Mouse (Mus musculus) thymus, adult 2 months (tissue): Measurements from ENCODE around the gene Sdc1. TPM values are rescaled to one million over a fixed set of nuclear protein-coding genes. Genes with fewer than 3 reads are reported as not detected.

Source experiments
- DNase-seq: peaks from one replicate; pipeline ENCODE4 v3.0.0; 2021
- H3K27ac ChIP-seq: fragments of 200-500 bp; 2 replicates; pipeline ENCODE4 v1.5.1; 2012; ENCODE audit warnings: low read length, control low read depth; ENCODE audit not compliant: control insufficient read depth, insufficient read depth
- H3K27me3 ChIP-seq: fragments of 200-500 bp; 2 replicates; pipeline ENCODE4 v1.6.1; 2012; ENCODE audit warnings: mild to moderate bottlenecking, low read length, moderate library complexity, mixed read lengths; ENCODE audit not compliant: control insufficient read depth, insufficient read depth
- H3K36me3 ChIP-seq: fragments of 200-500 bp; 2 replicates; pipeline ENCODE4 v1.6.1; 2012; ENCODE audit warnings: mild to moderate bottlenecking, low read length, moderate library complexity; ENCODE audit not compliant: control insufficient read depth, insufficient read depth
- H3K4me1 ChIP-seq: fragments of 200-500 bp; replicated peaks from 2 replicates; pipeline ENCODE4 v1.6.1; 2012; ENCODE audit warnings: low read length; ENCODE audit not compliant: control insufficient read depth, insufficient read depth
- H3K4me3 ChIP-seq: fragments of 200-500 bp; 2 replicates; pipeline ENCODE4 v1.5.1; 2012; ENCODE audit warnings: mild to moderate bottlenecking, low read length, control low read depth, moderate library complexity; ENCODE audit not compliant: control insufficient read depth, insufficient read depth
- CTCF ChIP-seq: fragments of 200-500 bp; IDR thresholded peaks from 2 replicates; pipeline ENCODE4 v1.5.1; 2012; ENCODE audit warnings: mild to moderate bottlenecking, control low read depth, low read length, moderate library complexity, borderline replicate concordance; ENCODE audit not compliant: control insufficient read depth, poor library complexity, insufficient read depth; ENCODE audit errors: extremely low read depth
- POLR2A ChIP-seq: fragments of 200-500 bp; IDR thresholded peaks from 2 replicates; pipeline ENCODE4 v1.6.1; 2012; ENCODE audit warnings: mild to moderate bottlenecking, low read length, control low read depth, moderate library complexity; ENCODE audit not compliant: control insufficient read depth, poor library complexity, insufficient read depth; ENCODE audit errors: extremely low read depth
- whole genome bisulfite sequencing: fragments of 180-500 bp; shearing (Covaris S2); methylation state at CpG from one replicate; pipeline ENCODE4 v1.1.7; 2018; 5-methylcytosine and 5-hydroxymethylcytosine counted together
- polyA plus RNA-seq: library from polyadenylated mRNA; depleted of rRNA; stranded (reverse); fragments of >200 nt; gene quantifications from 2 replicates; pipeline ENCODE4 v1.2.3, GENCODE M21; 2012

Gene Sdc1
- polyA plus RNA-seq, 1 experiment: 28.9 TPM

GRCm38 (mm10) chr12:8759115-8759514 lies 12.0 kb upstream of the Sdc1 start:
- peaks cover 6% of the 10 kb centered on the region for H3K4me1 ChIP-seq
- 92% methylated on average over 4 of the region's 4 CpGs for WGBS
- DNase-seq: no peak
- H3K4me3 ChIP-seq: no peak overlapping the region
- TF ChIP-seq POLR2A (no peak), CTCF (no peak)
- H3K27ac ChIP-seq: no peak overlapping the region
- H3K36me3 ChIP-seq: no peaks in the 10 kb centered on the region; the same call in 1 of the 2 replicates
- H3K27me3 ChIP-seq: no peaks in the 10 kb centered on the region

- peaks cover 6% of the 10 kb centered on the region for H3K4me1 ChIP-seq
- H3K27me3 ChIP-seq: no peaks in the 10 kb centered on the region
- no peak for DNase-seq
- H3K4me3 ChIP-seq: no peak overlapping the region
- whole genome bisulfite sequencing: 94% methylated on average over 6 of the region's 6 CpGs
- no peak for TF ChIP-seq POLR2A
- no peak for TF ChIP-seq CTCF
- no peaks in the 10 kb centered on the region for H3K36me3 ChIP-seq
- H3K27ac ChIP-seq: no peak overlapping the region
Observed at GRCm38 (mm10) chr12:8759779-8760178, 11.3 kb upstream of the Sdc1 start.

GRCm38 (mm10) chr12:8760561-8760960 lies 10.6 kb upstream of the Sdc1 start:
- Histone ChIP-seq H3K36me3 (no peaks in the 10 kb centered on the region), H3K27ac (no peak overlapping the region), H3K4me3 (no peak overlapping the region), H3K4me1 (peaks cover 6% of the 10 kb centered on the region), H3K27me3 (no peaks in the 10 kb centered on the region)
- no peak for TF ChIP-seq POLR2A
- TF ChIP-seq CTCF: no peak
- no peak for DNase-seq
- 95% methylated on average over 6 of the region's 6 CpGs for WGBS

- H3K36me3 ChIP-seq: no peaks in the 10 kb centered on the region
- no peak overlapping the region for H3K4me3 ChIP-seq
- H3K27ac ChIP-seq: no peak overlapping the region
- WGBS: 58% methylated on average over 7 of the region's 7 CpGs
- peak; percentile 5 for DNase-seq
- H3K4me1 ChIP-seq: peaks cover 6% of the 10 kb centered on the region
- H3K27me3 ChIP-seq: no peaks in the 10 kb centered on the region
- no peak for TF ChIP-seq CTCF
- no peak for TF ChIP-seq POLR2A
Observed at GRCm38 (mm10) chr12:8761058-8761457, 10.1 kb upstream of the Sdc1 start.

GRCm38 (mm10) chr12:8762667-8763066 lies 8.5 kb upstream of the Sdc1 start:
- WGBS: 79% methylated on average over 2 of the region's 2 CpGs
- no peak for DNase-seq
- no peak overlapping the region for H3K4me3 ChIP-seq
- H3K27me3 ChIP-seq: no peaks in the 10 kb centered on the region
- H3K36me3 ChIP-seq: no peaks in the 10 kb centered on the region
- no peak overlapping the region for H3K27ac ChIP-seq
- TF ChIP-seq CTCF: no peak
- TF ChIP-seq POLR2A: no peak
- H3K4me1 ChIP-seq: peaks cover 6% of the 10 kb centered on the region

GRCm38 (mm10) chr12:8764221-8764930 lies 6.7 kb upstream of the Sdc1 start:
- 92% methylated on average over 15 of the region's 15 CpGs for WGBS
- no peaks in the 10 kb centered on the region for H3K36me3 ChIP-seq
- H3K4me3 ChIP-seq: no peak overlapping the region
- H3K27me3 ChIP-seq: no peaks in the 10 kb centered on the region
- peaks cover 6% of the 10 kb centered on the region for H3K4me1 ChIP-seq
- DNase-seq: no peak
- H3K27ac ChIP-seq: no peak overlapping the region
- TF ChIP-seq CTCF: no peak
- TF ChIP-seq POLR2A: no peak

GRCm38 (mm10) chr12:8771844-8772380 lies 789 bp downstream of the Sdc1 start:
- no peak overlapping the region for H3K27ac ChIP-seq
- WGBS: 1% methylated on average over 37 of the region's 37 CpGs

More at GRCm38 (mm10) chr12:8771844-8772380, 789 bp downstream of the Sdc1 start:
- Histone ChIP-seq H3K36me3 (no peaks in the 10 kb centered on the region), H3K4me1 (peaks cover 22% of the 10 kb centered on the region), H3K4me3 (peak overlapping the region; percentile 47), H3K27me3 (peaks cover 2% of the 10 kb centered on the region)
- TF ChIP-seq POLR2A: no peak
- TF ChIP-seq CTCF: no peak
- DNase-seq: no peak
